Mouse (Mus musculus) forebrain, embryonic 13.5 days (tissue): ENCODE data around the gene Ttll3. TPM values are rescaled to one million over a fixed set of nuclear protein-coding genes. Genes with fewer than 3 reads are reported as not detected.
A peak's percentile ranks its signal among the peaks of the same experiment; 100 is the strongest.

Experiments
- ATAC-seq: fragments of 200-750 bp; cut with Nextera tagmentation; 2 replicates; pipeline ENCODE4 v1.8.0; 2017
- H3K27ac ChIP-seq: fragments of 300-500 bp; sonication (generic); 2 replicates; pipeline ENCODE4 v1.5.1; 2015; ENCODE audit warnings: inconsistent platforms, mild to moderate bottlenecking, moderate library complexity
- H3K27me3 ChIP-seq: fragments of 300-500 bp; sonication (generic); 2 replicates; pipeline ENCODE4 v1.6.1; 2015; ENCODE audit warnings: mild to moderate bottlenecking, inconsistent platforms
- H3K36me3 ChIP-seq: fragments of 300-500 bp; sonication (generic); 2 replicates; pipeline ENCODE4 v1.6.1; 2015; ENCODE audit warnings: mild to moderate bottlenecking, inconsistent platforms; ENCODE audit not compliant: poor library complexity, severe bottlenecking
- H3K4me1 ChIP-seq: fragments of 300-500 bp; sonication (generic); 2 replicates; pipeline ENCODE4 v1.6.1; 2015; ENCODE audit warnings: inconsistent platforms
- H3K4me2 ChIP-seq: fragments of 300-500 bp; sonication (generic); 2 replicates; pipeline ENCODE4 v1.6.1; 2015; ENCODE audit warnings: inconsistent platforms, mild to moderate bottlenecking, moderate library complexity
- H3K4me3 ChIP-seq: fragments of 300-500 bp; sonication (generic); 2 replicates; pipeline ENCODE4 v1.5.1; 2015; ENCODE audit warnings: mild to moderate bottlenecking, inconsistent platforms
- H3K9ac ChIP-seq: fragments of 300-500 bp; sonication (generic); 2 replicates; pipeline ENCODE4 v1.6.1; 2015; ENCODE audit warnings: mild to moderate bottlenecking, inconsistent platforms
- H3K9me3 ChIP-seq: fragments of 300-500 bp; sonication (generic); replicated peaks from 2 replicates; pipeline ENCODE4 v1.6.1; 2016; ENCODE audit warnings: inconsistent platforms
- WGBS: fragments of 180-500 bp; shearing (Covaris S2); methylation state at CpG from one replicate; pipeline ENCODE4 v1.1.7; 2015; 5-methylcytosine and 5-hydroxymethylcytosine counted together
- polyA plus RNA-seq: library from polyadenylated mRNA; unstranded; fragments of >200 nt; fragmentation: Nextera tagmentation; extraction: Ambion mirVana; gene quantifications from 2 replicates; pipeline ENCODE4 v1.2.1, GENCODE M21; 2015

Ttll3 gene
- 6.7 and 7.6 TPM in 2 replicates for polyA plus RNA-seq

- 81% methylated on average over 8 of the region's 8 CpGs for WGBS
- Histone ChIP-seq H3K27ac (no peak within 1 kb of the TSS), H3K9me3 (no peaks in the 10 kb centered on the region), H3K36me3 (peaks cover 70% of the 10 kb centered on the region), H3K4me2 (no peak within 1 kb of the TSS), H3K27me3 (no peaks in the 10 kb centered on the region), H3K4me3 (no peak within 1 kb of the TSS), H3K4me1 (peaks cover 20% of the 10 kb centered on the region), H3K9ac (no peak within 1 kb of the TSS)
- no peak for ATAC-seq
Measured at GRCm38 (mm10) chr6:113388960-113389359, at the start of gene Ttll3. Gene Ttll3 (plus strand): TSS chr6:113389260.

DNA sequence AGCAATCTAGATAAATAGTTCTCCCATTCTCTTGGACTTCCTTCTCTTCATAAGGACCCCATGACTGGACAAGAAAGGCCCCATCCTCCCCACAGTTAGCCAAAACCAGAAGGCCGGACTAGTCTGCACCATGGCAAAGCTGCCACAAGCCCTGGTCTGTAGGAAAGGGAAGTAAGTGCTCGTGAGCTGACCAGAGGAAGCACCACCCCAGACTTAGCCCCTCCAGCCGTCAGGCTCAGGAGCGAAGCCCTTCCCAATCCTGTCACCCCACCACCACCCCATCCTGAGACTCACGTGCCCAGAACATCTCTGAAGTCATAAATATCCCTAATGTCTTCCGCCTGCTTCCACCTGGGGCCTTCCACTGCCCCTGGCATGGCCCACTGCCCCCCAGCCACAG, 47.5 kb upstream of the Ttll3 start:
- H3K4me2 ChIP-seq, result peak overlapping the region; percentile 20; the same call in 1 of the 2 replicates
- no peak overlapping the region for H3K27ac ChIP-seq
- no peak overlapping the region for H3K4me3 ChIP-seq
- no peaks in the 10 kb centered on the region for H3K27me3 ChIP-seq
- no peaks in the 10 kb centered on the region for H3K9me3 ChIP-seq
- peaks cover 31% of the 10 kb centered on the region for H3K36me3 ChIP-seq
- H3K9ac ChIP-seq, result 0 out of 2 replicates have a peak overlapping the region, but pooled peaks have one; percentile 12
- WGBS, result 92% methylated on average over 6 of the region's 6 CpGs
- peaks cover 25% of the 10 kb centered on the region for H3K4me1 ChIP-seq
- ATAC-seq, result no peak

DNA sequence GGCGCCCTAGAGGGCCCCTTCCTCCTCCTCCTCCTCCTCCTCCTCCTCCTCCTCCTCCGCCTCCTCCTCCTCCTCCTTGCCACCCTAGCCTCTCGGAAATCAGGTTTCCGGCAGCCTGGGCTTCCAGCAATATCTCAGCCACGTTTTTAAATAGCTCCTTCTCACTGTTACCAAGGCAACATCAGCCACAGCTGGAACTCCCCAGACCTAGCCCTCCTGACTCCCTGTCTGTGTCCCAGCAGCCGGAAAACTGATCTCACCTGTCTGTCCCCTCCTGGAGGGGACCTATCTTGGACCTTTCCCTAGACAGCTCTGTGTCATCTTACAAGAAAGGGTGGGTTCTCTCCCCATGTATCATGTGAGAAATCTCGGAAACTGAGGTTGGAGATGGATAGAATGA, 46.8 kb upstream of the Ttll3 start:
- Histone ChIP-seq H3K27me3 (no peaks in the 10 kb centered on the region), H3K4me3 (peak overlapping the region; percentile 12; the same call in 1 of the 2 replicates), H3K4me2 (peak overlapping the region; percentile 81), H3K9me3 (no peaks in the 10 kb centered on the region), H3K9ac (no peak overlapping the region), H3K4me1 (peaks cover 25% of the 10 kb centered on the region), H3K27ac (no peak overlapping the region), H3K36me3 (peaks cover 26% of the 10 kb centered on the region)
- no peak for ATAC-seq
- 50% methylated on average over 6 of the region's 7 CpGs for WGBS

- peak within 1 kb of the TSS; percentile 81 for H3K4me2 ChIP-seq
- peaks cover 25% of the 10 kb centered on the region for H3K4me1 ChIP-seq
- WGBS, result 17% methylated on average over 32 of the region's 32 CpGs
- no peak within 1 kb of the TSS for H3K27ac ChIP-seq
- H3K27me3 ChIP-seq, result no peaks in the 10 kb centered on the region
- peak within 1 kb of the TSS; percentile 80 for H3K9ac ChIP-seq
- H3K9me3 ChIP-seq, result no peaks in the 10 kb centered on the region
- peak within 1 kb of the TSS; percentile 55 for H3K4me3 ChIP-seq
- peaks cover 16% of the 10 kb centered on the region for H3K36me3 ChIP-seq
- peak; percentile 87 for ATAC-seq
Measured at GRCm38 (mm10) chr6:113343177-113344092, 45.6 kb upstream of the Ttll3 start, which contains the start of gene Camk1. Gene Camk1 (minus strand): TSS chr6:113343984.

- Histone ChIP-seq H3K36me3 (peaks cover 10% of the 10 kb centered on the region), H3K4me3 (peak overlapping the region; percentile 55; the same call in 1 of the 2 replicates), H3K27me3 (no peaks in the 10 kb centered on the region), H3K27ac (no peak overlapping the region), H3K9ac (peak overlapping the region; percentile 80; the same call in 1 of the 2 replicates), H3K4me2 (peak overlapping the region; percentile 81), H3K9me3 (no peaks in the 10 kb centered on the region), H3K4me1 (peaks cover 25% of the 10 kb centered on the region)
- WGBS, result 46% methylated on average over 2 of the region's 2 CpGs
- no peak for ATAC-seq
Measured at GRCm38 (mm10) chr6:113344321-113344720, 44.7 kb upstream of the Ttll3 start.

- no peaks in the 10 kb centered on the region for H3K9me3 ChIP-seq
- 90% methylated on average over 4 of the region's 4 CpGs for WGBS
- ATAC-seq, result no peak
Measured at GRCm38 (mm10) chr6:113346897-113347296, 42.2 kb upstream of the Ttll3 start.

DNA sequence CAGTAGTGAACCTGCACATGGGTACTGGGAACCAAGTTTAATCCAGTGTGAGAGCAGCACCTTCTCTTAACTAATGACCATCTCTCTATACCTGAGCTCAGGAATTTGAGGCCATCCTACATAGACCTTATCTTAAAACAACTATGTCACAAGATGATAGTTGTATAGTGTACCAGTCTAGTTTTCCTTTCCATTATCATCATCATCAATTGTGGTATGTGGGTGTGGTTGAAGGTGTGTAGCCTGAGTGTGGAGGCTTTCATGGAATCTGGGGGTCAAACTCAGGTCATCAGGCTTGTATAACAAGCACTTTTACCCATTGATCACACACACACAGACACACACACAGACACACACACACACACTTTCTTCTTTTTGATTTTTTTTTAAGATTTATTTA, 38.5 kb upstream of the Ttll3 start:
- no peak for ATAC-seq
- no peaks in the 10 kb centered on the region for H3K27me3 ChIP-seq
- no peaks in the 10 kb centered on the region for H3K9me3 ChIP-seq
- no peak overlapping the region for H3K9ac ChIP-seq
- H3K4me2 ChIP-seq, result no peak overlapping the region
- H3K27ac ChIP-seq, result no peak overlapping the region
- no peaks in the 10 kb centered on the region for H3K36me3 ChIP-seq
- no peak overlapping the region for H3K4me3 ChIP-seq
- H3K4me1 ChIP-seq, result no peaks in the 10 kb centered on the region

More at GRCm38 (mm10) chr6:113346897-113347296, 42.2 kb upstream of the Ttll3 start:
- H3K9ac ChIP-seq, result no peak overlapping the region
- no peaks in the 10 kb centered on the region for H3K27me3 ChIP-seq
- no peak overlapping the region for H3K4me3 ChIP-seq
- no peak overlapping the region for H3K27ac ChIP-seq
- no peaks in the 10 kb centered on the region for H3K36me3 ChIP-seq
- H3K4me2 ChIP-seq, result no peak overlapping the region
- peaks cover 22% of the 10 kb centered on the region for H3K4me1 ChIP-seq

GRCm38 (mm10) chr6:113351161-113351560, 37.9 kb upstream of the Ttll3 start:
- Histone ChIP-seq H3K4me1 (no peaks in the 10 kb centered on the region), H3K4me2 (no peak overlapping the region), H3K27ac (no peak overlapping the region), H3K9me3 (no peaks in the 10 kb centered on the region), H3K4me3 (no peak overlapping the region), H3K9ac (no peak overlapping the region), H3K27me3 (no peaks in the 10 kb centered on the region), H3K36me3 (no peaks in the 10 kb centered on the region)
- no peak for ATAC-seq
- WGBS, result 92% methylated on average over 1 of the region's 1 CpGs

GRCm38 (mm10) chr6:113351653-113352052, 37.4 kb upstream of the Ttll3 start:
- Histone ChIP-seq H3K9me3 (no peaks in the 10 kb centered on the region), H3K9ac (no peak overlapping the region), H3K36me3 (no peaks in the 10 kb centered on the region), H3K4me2 (no peak overlapping the region), H3K4me3 (no peak overlapping the region), H3K4me1 (no peaks in the 10 kb centered on the region), H3K27me3 (no peaks in the 10 kb centered on the region), H3K27ac (no peak overlapping the region)
- no peak for ATAC-seq
- 58% methylated on average over 10 of the region's 10 CpGs for WGBS

DNA sequence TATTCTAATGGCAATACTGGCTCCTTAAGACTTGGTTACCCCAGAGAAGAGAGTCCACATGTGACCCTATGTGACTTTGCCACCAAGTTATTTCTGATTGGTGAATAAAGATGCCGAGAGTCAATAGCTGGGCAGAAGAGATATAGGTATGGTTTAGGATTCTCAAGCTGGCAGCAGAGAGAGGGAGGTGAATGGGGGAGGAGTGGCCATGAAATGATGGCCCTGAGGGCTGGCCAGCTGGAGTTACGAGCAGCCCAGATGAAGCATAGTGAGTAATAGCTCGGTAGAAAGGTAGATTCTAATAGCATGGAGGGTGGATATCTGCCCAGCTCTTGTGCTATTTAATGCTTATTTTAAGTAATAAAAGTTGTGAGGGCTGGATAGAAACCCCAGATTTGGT, 36.2 kb upstream of the Ttll3 start:
- WGBS, result 81% methylated on average over 3 of the region's 3 CpGs
- H3K9ac ChIP-seq, result no peak overlapping the region
- no peak overlapping the region for H3K4me3 ChIP-seq
- H3K27ac ChIP-seq, result no peak overlapping the region
- H3K4me2 ChIP-seq, result no peak overlapping the region
- H3K9me3 ChIP-seq, result no peaks in the 10 kb centered on the region
- no peak for ATAC-seq
- H3K36me3 ChIP-seq, result no peaks in the 10 kb centered on the region
- H3K27me3 ChIP-seq, result no peaks in the 10 kb centered on the region
- no peaks in the 10 kb centered on the region for H3K4me1 ChIP-seq

GRCm38 (mm10) chr6:113353696-113354095, 35.4 kb upstream of the Ttll3 start:
- H3K9me3 ChIP-seq, result no peaks in the 10 kb centered on the region
- no peak overlapping the region for H3K27ac ChIP-seq
- H3K27me3 ChIP-seq, result no peaks in the 10 kb centered on the region
- no peak for ATAC-seq
- WGBS, result 75% methylated on average over 3 of the region's 3 CpGs
- H3K4me1 ChIP-seq, result no peaks in the 10 kb centered on the region
- H3K36me3 ChIP-seq, result no peaks in the 10 kb centered on the region
- no peak overlapping the region for H3K9ac ChIP-seq
- H3K4me3 ChIP-seq, result no peak overlapping the region
- no peak overlapping the region for H3K4me2 ChIP-seq

DNA sequence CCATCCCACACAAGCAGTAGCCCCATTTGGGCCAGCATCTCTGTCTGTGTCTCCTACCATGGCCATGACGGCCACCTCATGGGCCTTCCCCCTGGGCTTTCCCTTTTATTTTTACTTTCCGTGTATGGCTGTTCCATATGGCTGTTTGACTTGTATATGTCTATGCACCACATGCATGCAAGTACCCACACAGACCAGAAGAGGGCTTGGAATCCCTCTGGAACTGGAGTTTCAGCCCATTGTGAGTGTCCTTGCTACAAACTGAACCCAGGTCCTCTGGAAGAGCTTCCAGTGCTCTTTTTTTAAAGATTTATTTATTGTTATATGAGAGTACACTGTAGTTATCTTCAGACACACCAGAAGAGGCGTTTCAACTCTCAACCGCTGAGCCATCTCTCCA, 27.6 kb upstream of the Ttll3 start:
- no peak overlapping the region for H3K4me3 ChIP-seq
- no peaks in the 10 kb centered on the region for H3K27me3 ChIP-seq
- H3K4me1 ChIP-seq, result no peaks in the 10 kb centered on the region
- no peaks in the 10 kb centered on the region for H3K9me3 ChIP-seq
- no peak overlapping the region for H3K4me2 ChIP-seq
- 73% methylated on average over 4 of the region's 4 CpGs for WGBS
- no peak for ATAC-seq
- H3K9ac ChIP-seq, result no peak overlapping the region
- peaks cover 6% of the 10 kb centered on the region for H3K36me3 ChIP-seq
- no peak overlapping the region for H3K27ac ChIP-seq
